Mouse (Mus musculus): ENCODE results near the gene Rnf41. TPM values are rescaled to one million over a fixed set of nuclear protein-coding genes. Genes with fewer than 3 reads are reported as not detected.

Gene Rnf41
- polyA plus RNA-seq, 1 experiment = 84.1 TPM

- Histone ChIP-seq H3K27me3 (ENCODE audit: control insufficient read depth, insufficient read depth, low read length) (no peaks in the 10 kb centered on the region), H3K4me3 (ENCODE audit: control insufficient read depth, low read depth, low read length) (no peak overlapping the region), H3K36me3 (ENCODE audit: control insufficient read depth, insufficient read depth, low read length) (peaks cover 1% of the 10 kb centered on the region), H3K4me1 (ENCODE audit: control insufficient read depth, insufficient read depth, low read length) (no peaks in the 10 kb centered on the region; the same call in 1 of the 2 replicates), H3K27ac (ENCODE audit: control insufficient read depth, insufficient read depth, low read depth, low read length) (no peak overlapping the region)
- TF ChIP-seq CTCF (IDR thresholded peaks at IDR 0.05; ENCODE audit: control insufficient read depth, insufficient read depth, insufficient replicate concordance, low read depth, low read length) = no peak
- no peak for TF ChIP-seq POLR2A (IDR thresholded peaks at IDR 0.05; ENCODE audit: control insufficient read depth, low read depth, low read length)
Measured at GRCm38 (mm10) chr10:128385902-128386301, 25.6 kb upstream of the Rnf41 start.

GRCm38 (mm10) chr10:128388941-128389340 is 22.5 kb upstream of the Rnf41 start:
- TF ChIP-seq POLR2A (IDR thresholded peaks at IDR 0.05; ENCODE audit: control insufficient read depth, low read depth, low read length) (no peak), CTCF (IDR thresholded peaks at IDR 0.05; ENCODE audit: control insufficient read depth, insufficient read depth, insufficient replicate concordance, low read depth, low read length) (no peak)
- Histone ChIP-seq H3K4me3 (ENCODE audit: control insufficient read depth, low read depth, low read length) (no peak overlapping the region), H3K36me3 (ENCODE audit: control insufficient read depth, insufficient read depth, low read length) (no peaks in the 10 kb centered on the region), H3K27ac (ENCODE audit: control insufficient read depth, insufficient read depth, low read depth, low read length) (no peak overlapping the region), H3K27me3 (ENCODE audit: control insufficient read depth, insufficient read depth, low read length) (no peaks in the 10 kb centered on the region), H3K4me1 (ENCODE audit: control insufficient read depth, insufficient read depth, low read length) (peaks cover 3% of the 10 kb centered on the region)

- H3K4me1 ChIP-seq (ENCODE audit: control insufficient read depth, insufficient read depth, low read length) = peaks cover 3% of the 10 kb centered on the region
- H3K27ac ChIP-seq (ENCODE audit: control insufficient read depth, insufficient read depth, low read depth, low read length) = no peak overlapping the region
- TF ChIP-seq POLR2A (IDR thresholded peaks at IDR 0.05; ENCODE audit: control insufficient read depth, low read depth, low read length) (no peak), CTCF (IDR thresholded peaks at IDR 0.05; ENCODE audit: control insufficient read depth, insufficient read depth, insufficient replicate concordance, low read depth, low read length) (no peak)
- H3K27me3 ChIP-seq (ENCODE audit: control insufficient read depth, insufficient read depth, low read length) = no peaks in the 10 kb centered on the region
- no peak overlapping the region for H3K4me3 ChIP-seq (ENCODE audit: control insufficient read depth, low read depth, low read length)
- no peaks in the 10 kb centered on the region for H3K36me3 ChIP-seq (ENCODE audit: control insufficient read depth, insufficient read depth, low read length)
Measured at GRCm38 (mm10) chr10:128389570-128389969, 21.9 kb upstream of the Rnf41 start.

GRCm38 (mm10) chr10:128390366-128390765 is 21.1 kb upstream of the Rnf41 start:
- Histone ChIP-seq H3K36me3 (ENCODE audit: control insufficient read depth, insufficient read depth, low read length) (no peaks in the 10 kb centered on the region), H3K27me3 (ENCODE audit: control insufficient read depth, insufficient read depth, low read length) (no peaks in the 10 kb centered on the region), H3K4me3 (ENCODE audit: control insufficient read depth, low read depth, low read length) (no peak overlapping the region), H3K27ac (ENCODE audit: control insufficient read depth, insufficient read depth, low read depth, low read length) (no peak overlapping the region), H3K4me1 (ENCODE audit: control insufficient read depth, insufficient read depth, low read length) (peaks cover 3% of the 10 kb centered on the region)
- TF ChIP-seq POLR2A (IDR thresholded peaks at IDR 0.05; ENCODE audit: control insufficient read depth, low read depth, low read length) (no peak), CTCF (IDR thresholded peaks at IDR 0.05; ENCODE audit: control insufficient read depth, insufficient read depth, insufficient replicate concordance, low read depth, low read length) (no peak)

GRCm38 (mm10) chr10:128391850-128392249 is 19.6 kb upstream of the Rnf41 start:
- Histone ChIP-seq H3K4me1 (ENCODE audit: control insufficient read depth, insufficient read depth, low read length) (peaks cover 3% of the 10 kb centered on the region), H3K27me3 (ENCODE audit: control insufficient read depth, insufficient read depth, low read length) (no peaks in the 10 kb centered on the region), H3K27ac (ENCODE audit: control insufficient read depth, insufficient read depth, low read depth, low read length) (no peak overlapping the region), H3K4me3 (ENCODE audit: control insufficient read depth, low read depth, low read length) (no peak overlapping the region), H3K36me3 (ENCODE audit: control insufficient read depth, insufficient read depth, low read length) (no peaks in the 10 kb centered on the region)
- TF ChIP-seq POLR2A (IDR thresholded peaks at IDR 0.05; ENCODE audit: control insufficient read depth, low read depth, low read length) = no peak
- no peak for TF ChIP-seq CTCF (IDR thresholded peaks at IDR 0.05; ENCODE audit: control insufficient read depth, insufficient read depth, insufficient replicate concordance, low read depth, low read length)

- Histone ChIP-seq H3K27me3 (ENCODE audit: control insufficient read depth, insufficient read depth, low read length) (no peaks in the 10 kb centered on the region), H3K4me3 (ENCODE audit: control insufficient read depth, low read depth, low read length) (no peak overlapping the region), H3K27ac (ENCODE audit: control insufficient read depth, insufficient read depth, low read depth, low read length) (no peak overlapping the region), H3K4me1 (ENCODE audit: control insufficient read depth, insufficient read depth, low read length) (peaks cover 3% of the 10 kb centered on the region), H3K36me3 (ENCODE audit: control insufficient read depth, insufficient read depth, low read length) (no peaks in the 10 kb centered on the region)
- TF ChIP-seq POLR2A (IDR thresholded peaks at IDR 0.05; ENCODE audit: control insufficient read depth, low read depth, low read length) = no peak
- no peak for TF ChIP-seq CTCF (IDR thresholded peaks at IDR 0.05; ENCODE audit: control insufficient read depth, insufficient read depth, insufficient replicate concordance, low read depth, low read length)
Measured at GRCm38 (mm10) chr10:128396017-128396673, 15.3 kb upstream of the Rnf41 start.

- Histone ChIP-seq H3K36me3 (ENCODE audit: control insufficient read depth, insufficient read depth, low read length) (no peaks in the 10 kb centered on the region), H3K27ac (ENCODE audit: control insufficient read depth, insufficient read depth, low read depth, low read length) (no peak overlapping the region), H3K27me3 (ENCODE audit: control insufficient read depth, insufficient read depth, low read length) (no peaks in the 10 kb centered on the region), H3K4me1 (ENCODE audit: control insufficient read depth, insufficient read depth, low read length) (peaks cover 3% of the 10 kb centered on the region), H3K4me3 (ENCODE audit: control insufficient read depth, low read depth, low read length) (no peak overlapping the region)
- TF ChIP-seq POLR2A (IDR thresholded peaks at IDR 0.05; ENCODE audit: control insufficient read depth, low read depth, low read length) (no peak), CTCF (IDR thresholded peaks at IDR 0.05; ENCODE audit: control insufficient read depth, insufficient read depth, insufficient replicate concordance, low read depth, low read length) (no peak)
Measured at GRCm38 (mm10) chr10:128396716-128397264, 14.7 kb upstream of the Rnf41 start.

Measured in testis, adult 2 months (tissue).